Mouse (Mus musculus) frontal cortex, postnatal 25 days (tissue): Measurements from ENCODE around the gene Plekhh3.

Experiments
- DNase-seq, 2 experiments: peaks; one replicate each; pipeline ENCODE4 v3.0.0; 2022; ENCODE audit warnings: low spot score in 2 of 2

Gene Plekhh3

GRCm38 (mm10) chr11:101186526-101187247 is 15.5 kb upstream of the Plekhh3 start:
- DNase-seq, result no peak

GRCm38 (mm10) chr11:101185441-101185840 is 14.3 kb upstream of the Plekhh3 start:
- DNase-seq, result no peak

GRCm38 (mm10) chr11:101184984-101185383 is 13.8 kb upstream of the Plekhh3 start:
- DNase-seq, result no peak

GRCm38 (mm10) chr11:101182771-101183517 is 11.8 kb upstream of the Plekhh3 start:
- DNase-seq, result no peak

GRCm38 (mm10) chr11:101181961-101182360 is 10.8 kb upstream of the Plekhh3 start:
- DNase-seq, result no peak

GRCm38 (mm10) chr11:101180846-101181740 is 9.9 kb upstream of the Plekhh3 start:
- peak in 1 of 2 experiments; percentile 46 for DNase-seq

- no peak for DNase-seq
These were observed 9.1 kb upstream of the Plekhh3 start for GRCm38 (mm10) chr11:101180261-101180660.

GRCm38 (mm10) chr11:101179306-101179705 is 8.2 kb upstream of the Plekhh3 start:
- no peak for DNase-seq

- no peak for DNase-seq
These were observed 7.2 kb upstream of the Plekhh3 start for GRCm38 (mm10) chr11:101178061-101179058.

GRCm38 (mm10) chr11:101176933-101177773 is 6.0 kb upstream of the Plekhh3 start:
- peak; percentile 60 to 65 for DNase-seq

GRCm38 (mm10) chr11:101176117-101176691 is 5.1 kb upstream of the Plekhh3 start:
- DNase-seq, result peak in 1 of 2 experiments; percentile 49

- no peak for DNase-seq
These were observed 4.5 kb upstream of the Plekhh3 start for GRCm38 (mm10) chr11:101175636-101176116.

GRCm38 (mm10) chr11:101174851-101175628 is 3.9 kb upstream of the Plekhh3 start, which contains the start of gene Ccr10:
Gene Ccr10 (minus strand): TSS chr11:101175443.
- no peak for DNase-seq

GRCm38 (mm10) chr11:101174389-101174745 is 3.2 kb upstream of the Plekhh3 start:
- DNase-seq, result no peak

- no peak for DNase-seq
These were observed 2.7 kb upstream of the Plekhh3 start for GRCm38 (mm10) chr11:101173631-101174388.

- DNase-seq, result no peak
These were observed 2.0 kb upstream of the Plekhh3 start for GRCm38 (mm10) chr11:101173112-101173511.

GRCm38 (mm10) chr11:101172434-101172815 is 1.3 kb upstream of the Plekhh3 start:
- DNase-seq, result no peak
